13 mouse cellular contexts compared by ENCODE assay signal in genomic region chrX:142702566-142702965, GRCm38 (mm10). TPM values are rescaled to one million over a fixed set of nuclear protein-coding genes. Genes with fewer than 3 reads are reported as not detected.
A peak's percentile ranks its signal among the peaks of the same experiment; 100 is the strongest.
DNase-seq lines count a peak whose midpoint lies in the region; ATAC-seq lines count a peak whose summit lies in the region.
"Had no signal": no experiment of that assay in that cellular context is flagged by ENCODE, and none has a peak within 500 bp of the region (broad histone marks: within the 10 kb centered on the region; RNA-seq: fewer than 3 reads in every experiment).

No protein-coding gene starts in this region.

- no peak overlapping the region for H3K9ac ChIP-seq in heart, embryonic 12.5 days
- no peak overlapping the region for H3K9ac ChIP-seq in heart, embryonic 15.5 days
- H3K9ac ChIP-seq: hindbrain, embryonic 14.5 days; liver, embryonic 12.5 days had no signal

- no peak for ATAC-seq in heart, embryonic 12.5 days (ENCODE audit: insufficient number of reproducible peaks, low FRiP score)
- ATAC-seq in heart, embryonic 15.5 days (replicated peaks; ENCODE audit: insufficient number of reproducible peaks, insufficient read depth, low FRiP score, low read depth) = no peak
- ATAC-seq: liver, embryonic 12.5 days had no signal

- H3K27ac ChIP-seq in heart, embryonic 12.5 days (ENCODE audit: poor library complexity, severe bottlenecking) = no peak overlapping the region
- H3K27ac ChIP-seq in heart, embryonic 15.5 days = 0 out of 2 replicates have a peak overlapping the region, but pooled peaks have one; percentile 20
- H3K27ac ChIP-seq: liver, embryonic 12.5 days had no signal

- no peaks in the 10 kb centered on the region for H3K9me3 ChIP-seq in heart, embryonic 12.5 days (replicated peaks)
- H3K9me3 ChIP-seq in heart, embryonic 15.5 days (replicated peaks) = no peaks in the 10 kb centered on the region
- H3K9me3 ChIP-seq: liver, embryonic 12.5 days had no signal

- WGBS in heart, embryonic 12.5 days = 47% methylated on average over 3 of the region's 3 CpGs
- WGBS in heart, embryonic 15.5 days = 29% methylated on average over 3 of the region's 3 CpGs

- H3K4me1 ChIP-seq in heart, embryonic 12.5 days (replicated peaks) = peaks cover 24% of the 10 kb centered on the region; the same call in 1 of the 2 replicates
- peaks cover 15% of the 10 kb centered on the region; the same call in 1 of the 2 replicates for H3K4me1 ChIP-seq in heart, embryonic 15.5 days (replicated peaks)
- H3K4me1 ChIP-seq: liver, embryonic 12.5 days had no signal

- H3K4me2 ChIP-seq in heart, embryonic 12.5 days = no peak overlapping the region
- no peak overlapping the region for H3K4me2 ChIP-seq in heart, embryonic 15.5 days
- H3K4me2 ChIP-seq: hindbrain, embryonic 14.5 days; liver, embryonic 12.5 days had no signal

- H3K27me3 ChIP-seq in heart, embryonic 12.5 days (replicated peaks) = no peaks in the 10 kb centered on the region
- no peaks in the 10 kb centered on the region for H3K27me3 ChIP-seq in heart, embryonic 15.5 days
- H3K27me3 ChIP-seq: liver, embryonic 12.5 days had no signal

- peak; percentile 32 to 52 for DNase-seq in adrenal gland, postnatal 36 days
- DNase-seq in adrenal gland, postnatal 25 days = no peak
- peak; percentile 12 to 52 for DNase-seq in heart, adult 9 months (ENCODE audit: low spot score in 2 of 2)
- peak; percentile 41 for DNase-seq in lung, postnatal 25 days (ENCODE audit: low spot score)
- DNase-seq in layer of hippocampus, postnatal 36 days = no peak
- DNase-seq in thymus, postnatal 10 days (ENCODE audit: low spot score in 2 of 2) = no peak
- DNase-seq: gastrocnemius, postnatal 36 days; spleen, adult 18-20 months; thymus, adult 2 months had no signal

- no peak overlapping the region for H3K4me3 ChIP-seq in heart, embryonic 12.5 days
- H3K4me3 ChIP-seq in heart, embryonic 15.5 days = no peak overlapping the region
- H3K4me3 ChIP-seq: liver, embryonic 12.5 days had no signal

- peaks cover 13% of the 10 kb centered on the region for H3K36me3 ChIP-seq in heart, embryonic 12.5 days
- H3K36me3 ChIP-seq in heart, embryonic 15.5 days = no peaks in the 10 kb centered on the region

RNA-seq across cellular contexts. Expression of gene Tmem164, which starts 21.4 kb away (rescaled TPM):
- total RNA-seq in adrenal gland, postnatal 36 days (2021) = 10 to 100 TPM; 38.1 to 40.8 TPM
- 40.1 and 44.1 TPM in 2 replicates for total RNA-seq in adrenal gland, postnatal 25 days (2021)
- polyA plus RNA-seq in heart, embryonic 12.5 days (2016; fragmentation: Nextera tagmentation; extraction: Ambion mirVana) = 73.7 and 75.2 TPM in 2 replicates
- 53.4 and 54.8 TPM in 2 replicates for polyA plus RNA-seq in heart, embryonic 15.5 days (2015; fragmentation: Nextera tagmentation; extraction: Ambion mirVana)
- 10 to 100 TPM; 18.4 to 21.6 TPM for total RNA-seq in layer of hippocampus, postnatal 36 days (2021)

Comparison
In these comparisons a context has a peak if more than half of its experiments do, and no peak if none do; other contexts are left out.
1. DNase-seq: peak in adrenal gland, postnatal 36 days (2 of 2), heart, adult 9 months (2 of 2) and lung, postnatal 25 days (single experiment); none in adrenal gland, postnatal 25 days (single experiment), layer of hippocampus, postnatal 36 days (0 of 2) and thymus, postnatal 10 days (0 of 2).